Mouse (Mus musculus) lung, postnatal 25 days (tissue): ENCODE measurements around the gene Arhgap27.
"Not testable (repeated sequence)": the region's sequence is repeated elsewhere in the genome, so short reads cannot be mapped to it uniquely, and the experiment has no call there.

Source experiments
- DNase-seq: peaks from one replicate; pipeline ENCODE4 v3.0.0; 2022; ENCODE audit warnings: low spot score

The Arhgap27 gene

DNA sequence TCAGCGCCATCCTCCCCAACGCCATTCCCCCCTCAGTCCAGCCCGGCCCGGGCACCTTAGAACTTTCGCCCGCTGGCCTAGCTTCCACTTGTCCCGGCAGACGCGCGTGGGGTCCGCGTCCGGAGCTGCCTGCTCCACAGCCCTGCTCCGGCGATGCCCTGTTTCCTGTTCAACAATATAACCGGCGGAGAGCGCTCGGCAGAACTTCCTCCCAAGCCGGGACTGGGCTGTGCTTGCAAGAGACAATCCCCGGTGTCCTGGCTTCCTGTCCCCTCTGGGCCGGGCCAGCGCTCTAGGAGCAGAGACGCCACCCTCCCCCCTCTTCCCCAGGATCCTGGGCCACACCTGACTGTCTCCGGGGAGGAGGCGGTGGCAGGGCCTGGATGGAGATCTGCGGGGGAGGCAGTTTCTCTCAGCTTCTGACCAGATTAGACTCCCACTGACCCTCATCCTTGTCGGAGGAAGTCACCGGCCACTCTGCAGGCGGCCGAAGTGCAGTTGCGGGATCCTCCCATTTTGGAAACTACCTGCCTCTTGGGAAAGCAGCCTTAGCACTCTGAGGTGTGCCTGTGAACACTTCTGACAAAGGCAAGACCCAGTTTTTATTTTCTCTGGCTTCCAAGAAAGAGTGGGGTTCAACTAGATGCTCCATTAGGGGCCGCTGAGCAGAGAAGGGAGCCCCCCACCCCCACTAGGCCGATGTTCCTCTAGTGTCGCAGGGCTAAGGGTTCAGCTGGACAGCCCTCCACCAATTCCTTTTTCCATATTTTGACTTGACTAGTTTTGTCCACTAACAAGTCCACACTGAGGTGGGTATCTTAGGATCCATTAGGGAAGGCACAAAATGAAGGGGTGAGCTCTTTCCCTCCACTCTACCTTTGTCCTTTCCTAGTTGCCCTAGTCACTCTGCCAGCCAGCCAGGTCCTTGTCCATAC is at the start of gene Arhgap27:
Arhgap27 (minus strand) TSS at position 479 of the 935 bp plus-strand sequence.
- peak; percentile 89 for DNase-seq

DNA sequence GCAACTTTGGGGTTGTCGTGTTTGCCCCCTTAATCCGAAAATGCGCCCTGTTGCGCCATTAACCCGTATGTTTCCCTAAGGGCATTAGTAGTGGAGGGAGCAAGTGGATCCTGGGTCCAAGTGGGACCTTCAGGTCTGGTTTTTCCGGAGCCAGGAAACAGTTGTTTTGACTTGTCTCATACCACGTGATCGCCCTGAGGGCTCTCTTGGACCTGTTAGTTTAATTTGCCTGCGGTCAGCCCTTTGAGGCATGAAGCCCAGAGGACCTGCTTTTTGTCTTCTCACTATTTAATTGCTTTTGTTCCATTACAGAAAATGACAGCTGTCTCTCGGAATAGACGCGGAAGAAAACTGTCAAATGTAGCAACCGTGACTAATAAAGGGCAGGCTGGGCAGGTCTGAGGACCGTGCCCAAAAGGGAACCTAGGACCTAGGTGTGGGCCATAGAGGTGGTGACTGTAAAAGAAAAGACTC is 49.5 kb upstream of the Arhgap27 start:
- DNase-seq: peak; percentile 74

DNA sequence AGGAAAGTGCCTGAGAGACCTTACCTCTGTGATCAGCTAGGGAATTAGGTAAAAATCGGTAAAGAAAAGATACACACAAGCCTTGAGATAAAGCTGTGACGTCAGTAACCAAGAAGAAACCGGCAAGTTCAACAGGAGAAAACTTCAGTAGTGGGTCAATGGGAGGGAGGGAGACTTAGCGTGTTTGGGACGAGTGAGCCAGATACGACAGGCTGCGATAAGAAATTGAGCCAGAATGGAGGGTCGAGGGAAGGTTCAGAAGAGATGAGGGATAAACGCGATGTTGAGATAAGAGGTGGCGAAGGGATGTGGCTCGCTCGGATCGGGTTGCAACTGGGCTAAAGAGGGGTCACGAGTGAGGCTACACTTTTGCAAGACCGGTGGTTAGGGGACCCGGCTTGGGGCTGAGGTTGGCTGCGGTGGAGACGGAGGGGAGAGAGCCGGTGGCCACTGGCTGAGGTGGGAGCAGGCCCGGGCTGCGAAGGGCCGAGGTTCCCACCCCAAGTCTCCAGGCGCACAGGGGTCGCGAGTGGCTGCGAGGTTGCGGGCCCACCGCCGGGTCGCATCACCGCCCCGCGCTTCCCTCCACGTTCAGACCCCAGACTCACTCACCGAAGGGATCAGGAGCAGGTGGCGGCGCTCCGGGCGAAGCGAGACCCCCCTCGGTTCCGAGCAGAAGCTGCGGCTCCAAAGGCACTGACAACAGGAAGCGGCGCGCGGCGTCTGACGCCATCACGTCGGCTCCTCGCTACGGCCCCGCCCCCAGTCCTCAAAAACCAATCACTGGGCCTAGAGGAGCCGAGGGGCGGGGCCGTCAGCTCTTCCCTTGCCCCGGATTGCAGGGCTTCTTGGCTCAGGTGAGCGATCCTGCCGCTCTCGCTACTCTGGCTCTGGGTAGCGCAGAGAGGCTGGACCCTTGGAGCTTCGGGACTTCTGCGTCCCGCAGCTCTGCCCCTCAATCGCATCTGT is 48.8 kb upstream of the Arhgap27 start, which contains the start of gene Plekhm1:
Plekhm1 (minus strand) TSS at position 707 of the 969 bp plus-strand sequence.
- peak; percentile 96 for DNase-seq

DNA sequence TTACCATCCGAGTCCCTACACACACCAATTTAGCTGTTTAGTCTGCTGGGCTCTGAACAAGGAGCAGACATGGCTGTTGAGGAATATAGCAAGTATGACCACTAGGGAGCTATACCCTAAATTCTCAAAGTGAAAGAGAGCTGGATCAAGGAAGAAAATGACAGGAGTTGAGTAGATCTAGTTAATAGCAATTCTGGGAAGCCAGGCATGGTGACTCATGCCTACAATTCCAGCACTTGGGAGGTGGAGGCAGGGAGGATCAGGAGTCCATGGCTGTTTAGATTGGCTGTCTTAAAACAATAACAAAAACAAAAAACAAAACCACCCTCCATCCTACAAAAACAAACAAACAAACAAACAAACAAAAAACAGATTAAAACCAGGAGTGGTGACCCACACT is 47.8 kb upstream of the Arhgap27 start:
- DNase-seq: no peak

DNA sequence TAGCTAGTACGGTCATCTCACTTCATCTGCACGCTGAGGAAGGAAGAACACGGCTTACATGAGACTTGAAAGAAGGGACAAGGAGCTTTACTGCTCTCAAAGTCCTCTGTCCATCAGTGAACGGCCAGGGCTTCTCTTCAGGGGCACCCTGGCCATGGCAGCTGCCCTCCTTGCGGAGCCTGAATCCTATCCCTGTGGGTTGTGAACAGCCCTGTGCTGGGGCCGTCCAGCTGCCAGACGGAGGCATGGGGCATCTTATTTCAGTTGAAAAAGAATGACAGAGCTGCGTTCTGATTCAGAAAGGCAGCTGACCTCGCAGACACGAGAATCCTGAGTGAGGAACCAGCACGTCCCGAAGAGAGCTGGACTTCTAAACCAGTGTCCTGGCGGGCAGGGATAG is 45.4 kb upstream of the Arhgap27 start:
- no peak for DNase-seq

DNA sequence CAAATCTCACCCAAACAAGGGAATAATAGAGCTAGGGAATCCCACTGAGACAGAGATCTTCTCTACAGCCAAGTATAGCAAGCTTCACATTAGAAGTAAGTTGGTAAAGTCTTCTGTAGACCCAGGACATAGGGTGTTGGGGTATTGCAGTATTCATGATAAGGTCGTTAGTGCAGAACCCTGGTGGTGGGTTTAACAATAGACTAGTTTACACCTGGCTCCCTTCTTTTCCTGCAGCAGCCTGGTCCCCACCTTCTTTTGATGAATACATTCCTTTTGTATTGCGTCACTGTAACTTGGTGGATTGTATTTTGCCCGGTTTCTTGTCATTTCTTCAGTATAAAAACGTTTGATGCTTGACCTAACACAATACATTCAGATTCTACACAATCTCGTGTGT is 43.6 kb upstream of the Arhgap27 start:
- DNase-seq: not testable (repeated sequence)

DNA sequence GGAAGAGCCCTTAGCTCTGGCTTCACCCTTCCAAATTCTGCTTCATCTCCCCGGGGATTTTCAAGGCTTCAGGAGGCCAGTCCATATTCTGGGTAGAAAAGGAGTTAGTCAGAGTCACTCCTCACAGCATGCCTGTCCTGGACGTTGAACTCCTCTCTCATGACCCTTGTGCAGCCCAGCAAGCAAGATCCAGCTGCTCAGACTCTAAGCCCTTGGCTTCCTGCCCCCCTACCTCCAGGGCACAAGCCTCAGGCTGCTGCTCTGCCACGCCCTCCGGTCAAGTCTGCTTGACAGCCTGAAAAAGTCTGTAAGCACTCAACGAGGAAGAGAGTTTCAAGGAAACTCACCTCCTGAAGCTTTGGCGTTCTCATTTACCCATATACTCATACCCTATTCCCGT is 43.1 kb upstream of the Arhgap27 start:
- peak; percentile 69 for DNase-seq

DNA sequence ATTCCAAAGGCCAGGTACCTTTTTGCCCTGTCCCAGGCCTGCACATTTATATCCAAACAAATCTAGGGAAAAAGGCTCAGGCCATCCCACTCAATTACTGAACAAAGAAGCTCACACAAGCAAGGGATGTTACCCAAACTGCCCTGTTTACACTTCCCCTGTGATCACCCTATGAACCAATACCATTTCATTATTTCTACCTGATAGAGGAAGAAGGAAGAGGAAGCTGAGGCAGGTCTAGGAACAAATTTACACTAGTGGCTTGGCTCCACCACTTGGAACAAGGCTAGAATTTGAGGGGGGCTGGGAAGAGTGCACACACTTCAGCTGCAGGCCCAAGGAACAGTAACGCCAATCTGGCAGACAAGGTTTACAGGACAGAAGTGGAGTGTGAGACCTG is 42.3 kb upstream of the Arhgap27 start:
- DNase-seq: no peak

DNA sequence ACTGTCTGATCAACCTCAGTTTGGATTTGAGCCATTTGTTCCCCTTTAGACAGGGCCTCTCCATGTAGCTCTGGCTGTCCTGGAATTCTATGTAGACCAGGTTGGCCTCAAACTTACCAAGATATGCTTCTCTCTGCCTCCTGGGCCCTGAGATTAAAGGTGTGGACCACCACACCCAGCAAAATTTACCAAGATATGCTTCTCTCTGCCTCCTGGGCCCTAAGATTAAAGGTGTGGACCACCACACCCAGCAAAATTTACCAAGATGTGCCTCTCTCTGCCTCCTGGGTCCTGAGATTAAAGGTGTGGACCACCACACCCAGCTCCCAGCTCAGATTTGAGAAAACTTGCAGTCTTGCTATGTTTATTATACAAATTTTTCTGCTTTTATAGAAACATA is 41.1 kb upstream of the Arhgap27 start:
- DNase-seq: no peak

DNA sequence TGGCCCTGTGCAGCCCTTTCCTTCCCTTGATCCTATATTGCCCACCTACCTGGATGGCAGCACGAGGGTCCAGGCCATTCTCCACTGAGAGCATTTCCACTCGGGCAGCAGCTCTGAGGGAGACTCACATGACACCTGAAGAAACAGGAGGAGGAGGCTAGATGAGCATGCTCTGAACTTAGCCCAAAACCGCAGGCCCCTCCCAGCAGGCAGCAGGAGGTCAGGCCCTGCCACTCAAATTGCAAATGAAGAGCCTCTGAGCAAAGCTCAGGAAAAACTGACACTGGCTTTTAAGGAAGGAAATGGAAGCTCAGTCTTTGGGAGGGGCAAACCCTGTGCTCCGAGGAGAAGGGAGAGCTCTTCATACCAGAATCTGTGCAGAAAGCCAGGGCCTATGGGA is 40.3 kb upstream of the Arhgap27 start:
- DNase-seq: no peak

DNA sequence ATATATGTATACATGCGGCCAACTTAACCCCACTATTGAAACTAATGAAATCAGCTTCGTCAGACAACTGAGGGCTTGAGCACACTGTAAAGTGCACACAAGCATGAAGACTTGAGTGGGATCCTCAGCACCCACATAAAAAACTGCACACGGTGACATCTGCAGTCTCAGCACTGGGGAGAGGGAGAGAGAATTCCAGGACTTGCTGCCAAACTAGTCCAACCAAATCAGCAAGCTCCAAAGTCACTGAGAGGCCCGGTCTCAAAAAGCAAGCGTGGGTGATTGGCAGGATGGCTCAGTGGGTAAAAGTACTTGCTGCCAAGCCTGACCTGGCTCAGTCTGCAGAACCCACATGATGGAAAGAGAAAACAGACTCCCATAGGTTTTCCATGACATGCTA is 39.2 kb upstream of the Arhgap27 start:
- DNase-seq: no peak

DNA sequence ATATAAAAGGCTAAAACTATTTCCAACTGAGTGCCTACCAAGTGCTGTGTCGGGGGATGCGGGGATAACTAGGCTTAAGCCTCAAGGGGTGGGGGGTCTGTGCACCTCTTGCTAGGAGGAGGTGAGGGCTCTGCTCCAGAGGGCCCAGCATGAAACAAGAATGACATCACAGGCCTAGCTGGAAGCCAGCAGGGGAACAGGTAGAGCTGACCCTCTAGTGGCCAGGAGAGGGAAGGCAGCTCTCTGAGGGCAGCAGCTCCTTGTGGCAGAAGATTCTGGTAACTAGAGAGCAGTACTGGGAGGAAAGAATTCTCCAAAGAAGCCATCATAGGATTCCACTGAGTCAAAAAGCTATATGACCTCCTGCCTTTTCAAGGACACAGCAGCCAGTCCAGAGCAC is 38.7 kb upstream of the Arhgap27 start:
- peak; percentile 76 for DNase-seq

DNA sequence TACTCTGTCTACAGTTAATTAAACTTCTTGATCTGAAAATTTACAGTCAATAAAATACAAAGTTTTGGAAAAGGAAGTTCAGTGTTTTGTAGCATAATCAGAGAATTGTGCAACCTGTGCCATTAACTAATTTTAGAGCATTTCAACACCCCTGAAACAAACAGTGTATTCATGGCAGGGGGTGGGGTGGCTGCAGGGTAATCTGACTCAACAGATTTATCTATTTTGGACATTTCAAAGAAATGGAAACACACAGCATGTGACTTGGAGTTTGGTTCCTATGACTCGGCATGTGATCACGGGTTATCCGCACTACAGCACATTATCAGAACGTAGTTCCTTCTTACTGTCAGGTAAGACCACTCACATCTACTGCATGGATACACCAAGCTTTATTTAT is 36.5 kb upstream of the Arhgap27 start:
- DNase-seq: no peak

DNA sequence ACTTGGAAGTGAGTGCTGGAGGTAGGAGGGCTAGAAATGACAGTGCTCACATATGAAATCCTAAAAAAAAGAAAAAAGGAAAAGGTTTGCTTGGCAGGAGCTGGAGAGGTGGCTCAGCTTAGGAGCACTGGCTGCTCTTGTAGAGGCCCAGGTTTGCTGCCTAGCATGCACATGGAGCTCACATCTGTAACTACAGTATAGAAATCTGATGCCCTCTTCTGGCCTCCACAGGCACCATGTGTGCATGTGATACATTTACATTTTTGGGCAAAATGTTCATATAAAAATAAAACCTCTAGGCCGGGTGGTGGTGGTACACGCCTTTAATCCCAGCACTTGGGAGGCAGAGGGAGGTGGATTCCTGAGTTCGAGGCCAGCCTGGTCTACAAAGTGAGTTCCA is 35.6 kb upstream of the Arhgap27 start:
- DNase-seq: no peak

DNA sequence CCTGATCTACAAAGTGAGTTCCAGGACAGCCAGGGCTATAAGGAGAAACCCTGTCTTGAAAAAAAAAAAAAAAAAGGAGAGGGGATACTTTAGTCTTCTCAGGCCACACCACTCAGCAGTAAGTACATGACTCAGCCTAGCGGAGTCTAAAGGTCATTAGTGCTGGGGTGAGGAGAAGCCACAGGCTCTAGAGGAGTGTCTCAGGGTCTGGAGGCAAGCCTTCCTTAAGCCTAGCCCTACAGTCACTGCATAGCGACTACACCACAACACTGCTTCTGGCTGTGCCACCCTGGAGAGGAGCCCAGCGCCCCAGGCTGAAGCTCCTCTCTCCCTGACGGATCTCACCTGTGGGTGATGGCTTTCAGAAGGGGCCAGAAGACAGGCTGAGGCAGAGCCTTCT is 33.2 kb upstream of the Arhgap27 start:
- DNase-seq: no peak

DNA sequence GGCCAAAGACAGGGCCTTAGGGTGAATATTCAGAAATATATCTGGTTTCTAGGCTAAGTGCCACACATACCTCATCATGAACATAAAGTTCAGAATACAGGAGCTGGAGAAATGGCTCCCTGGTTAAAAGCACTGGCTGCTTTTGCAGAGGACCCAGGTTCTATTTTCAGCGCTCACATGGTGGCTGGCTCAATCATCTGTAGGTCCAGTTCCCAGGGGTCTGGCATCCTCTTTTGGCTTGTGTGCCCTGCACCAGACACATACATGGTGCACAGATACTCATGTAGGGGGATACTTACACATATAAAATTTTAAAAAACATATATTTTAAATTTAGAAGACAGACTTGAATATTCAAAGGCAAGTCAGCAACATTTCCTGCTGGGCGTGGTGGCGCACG is 32.7 kb upstream of the Arhgap27 start:
- no peak for DNase-seq

DNA sequence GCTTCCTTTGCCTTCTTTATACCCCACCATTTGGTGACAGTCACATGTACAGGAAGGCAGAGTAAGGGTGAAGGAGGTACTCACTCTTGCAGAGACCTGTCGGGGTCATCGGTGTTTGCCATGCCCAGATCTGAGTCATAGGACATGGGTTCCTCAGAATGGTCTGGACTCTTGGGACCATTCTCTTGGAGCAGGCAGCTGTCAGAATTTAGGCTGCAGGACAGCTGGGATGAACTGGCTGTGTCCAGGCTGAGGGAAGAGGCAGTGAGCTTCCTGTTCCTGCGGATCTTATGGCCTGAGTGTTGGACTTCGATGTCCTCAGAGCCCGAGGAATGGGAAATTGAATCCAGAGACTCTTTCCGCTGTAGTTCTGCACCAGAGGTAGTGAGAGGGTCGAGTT is 31.1 kb upstream of the Arhgap27 start:
- no peak for DNase-seq

DNA sequence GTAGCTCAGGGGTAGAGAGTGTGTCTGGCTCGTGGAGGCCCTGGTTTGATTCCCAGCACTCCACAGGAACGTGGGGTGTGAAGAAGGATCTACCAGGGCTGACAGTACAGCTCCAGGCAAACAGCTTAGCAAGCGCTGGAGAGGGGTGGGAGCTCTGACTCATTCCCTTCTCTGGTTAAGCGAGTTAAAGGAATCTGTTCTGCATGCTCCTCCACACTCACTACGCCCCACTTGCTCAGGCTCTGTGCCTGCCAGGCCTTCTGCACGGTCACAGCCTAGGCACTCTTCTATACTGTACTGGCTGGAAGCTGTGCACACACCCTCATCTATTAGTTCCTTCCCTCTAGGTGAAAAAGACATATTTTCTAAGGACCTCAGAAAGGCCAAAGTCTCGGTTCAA is 30.5 kb upstream of the Arhgap27 start:
- DNase-seq: no peak

DNA sequence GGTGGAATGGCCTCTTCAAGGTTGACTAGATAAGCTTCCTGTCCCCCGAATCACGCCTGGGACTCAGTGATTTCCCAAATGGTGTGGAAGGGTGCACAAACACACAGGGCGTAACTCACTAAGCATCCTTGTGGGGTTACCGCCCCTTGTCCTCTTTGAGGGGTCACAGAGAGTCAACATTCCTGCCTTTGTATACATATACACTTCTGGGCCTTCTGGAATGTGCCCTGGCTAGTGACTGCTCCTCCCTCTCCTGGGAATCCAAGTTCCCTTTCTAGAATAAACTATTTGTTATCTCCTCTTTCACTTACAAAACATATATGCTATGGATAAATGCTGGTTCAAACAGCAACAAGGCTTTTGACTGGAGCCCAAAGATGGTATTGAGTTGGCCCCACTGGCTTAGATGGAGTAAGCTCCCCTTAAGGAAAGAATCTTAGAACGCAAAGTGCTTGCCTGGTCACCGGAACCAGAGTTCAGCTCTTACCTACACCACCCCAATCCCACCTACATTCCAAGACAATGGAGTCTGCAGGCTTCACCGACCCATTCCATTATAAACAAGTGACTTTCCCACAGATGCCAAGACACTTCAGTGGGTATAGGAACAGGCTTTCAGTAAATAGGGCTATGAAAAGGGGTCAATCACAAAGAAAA is 24.5 kb upstream of the Arhgap27 start:
- peak; percentile 80 for DNase-seq

DNA sequence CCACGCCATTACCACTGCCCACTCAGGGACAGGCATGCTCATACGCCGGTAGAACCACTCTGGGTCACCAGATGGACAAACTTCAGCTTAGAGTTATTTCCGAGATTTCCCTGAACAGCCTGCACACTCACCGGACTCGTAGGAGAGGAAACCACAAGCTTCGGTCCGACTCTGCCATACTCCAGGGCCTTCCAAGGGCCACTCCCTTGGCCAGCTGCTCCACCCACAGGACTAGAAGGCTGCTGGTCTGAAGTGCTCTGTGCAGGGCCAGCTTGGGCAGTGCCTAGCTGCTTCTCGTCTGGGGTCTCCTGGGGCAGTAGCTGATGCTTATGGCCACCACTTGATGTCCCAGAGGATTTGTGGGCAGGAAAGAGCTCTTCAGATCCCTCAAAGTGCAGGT is 23.3 kb upstream of the Arhgap27 start:
- peak; percentile 77 for DNase-seq

DNA sequence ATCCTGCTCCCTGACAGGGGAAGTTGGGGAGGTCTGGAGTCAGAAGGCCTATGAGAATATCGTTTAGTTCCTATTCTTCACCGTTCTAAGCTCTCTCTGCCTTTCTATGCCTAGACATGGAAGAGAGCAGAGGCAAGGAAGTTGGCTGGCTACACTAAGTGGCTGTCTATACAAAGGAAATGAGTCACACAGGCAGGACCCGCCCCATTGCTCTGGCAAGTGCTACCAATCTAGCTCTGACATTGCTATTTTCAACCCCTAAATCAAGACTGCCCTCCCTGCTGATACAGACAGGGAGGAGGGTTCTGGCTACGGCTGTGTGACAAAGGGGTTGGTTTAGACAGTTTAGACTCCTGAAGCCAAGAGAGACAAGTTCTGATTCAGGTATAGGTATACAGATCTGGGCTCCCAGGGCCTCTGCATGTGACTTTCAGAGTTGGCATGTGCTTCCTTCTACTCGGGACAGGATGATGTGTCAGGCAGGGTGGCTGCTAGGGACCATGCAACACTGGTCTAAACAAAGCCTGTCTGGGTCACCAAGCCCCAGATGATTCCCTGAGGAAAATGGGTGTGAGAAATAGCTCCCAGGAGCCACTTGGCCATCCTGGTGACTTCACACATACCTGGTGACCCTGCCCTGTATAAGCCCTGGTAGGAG is 18.6 kb upstream of the Arhgap27 start:
- DNase-seq: peak; percentile 91

DNA sequence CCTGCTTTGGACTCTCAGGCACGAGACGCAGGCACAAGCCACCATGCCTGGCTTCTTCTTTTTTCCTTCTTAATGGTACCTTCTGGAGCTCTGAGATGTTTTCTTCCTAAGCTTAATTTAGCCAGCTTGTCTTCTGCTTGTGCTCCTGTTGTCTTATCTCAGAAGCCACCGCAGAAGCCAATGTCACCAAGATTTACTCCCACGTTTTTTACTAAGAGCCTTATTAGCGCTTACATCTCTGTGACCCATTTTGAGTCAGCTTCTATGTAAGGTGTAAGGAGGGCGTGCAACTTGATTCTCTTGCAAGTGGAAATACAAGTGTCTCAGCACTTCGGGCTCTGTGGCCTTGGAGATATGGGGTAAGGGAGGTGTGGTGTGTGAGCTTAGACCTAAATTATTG is 18.0 kb upstream of the Arhgap27 start:
- DNase-seq: no peak
